Mouse (Mus musculus) MEL (cell line): Measurements from ENCODE around the gene Ddx46.

ENCODE experiments used
- BHLHE40 ChIP-seq: IDR thresholded peaks from 2 replicates; pipeline ENCODE4 v1.6.1; 2012; ENCODE audit warnings: low read depth, mild to moderate bottlenecking, inconsistent platforms, low read length, improper control_type of control experiment, borderline replicate concordance
- EP300 ChIP-seq, 2 experiments: IDR thresholded peaks; 2 replicates each; pipeline ENCODE4 v1.6.1; 2011; ENCODE audit warnings: improper control_type of control experiment in 2 of 2, low read length in 2 of 2, low read depth in 1 of 2, mild to moderate bottlenecking in 1 of 2
- GABPA ChIP-seq: IDR thresholded peaks from 2 replicates; pipeline ENCODE4 v1.6.1; 2012; ENCODE audit warnings: low read depth, mild to moderate bottlenecking, inconsistent platforms, low read length, improper control_type of control experiment, moderate library complexity
- NELFE ChIP-seq: IDR thresholded peaks from 2 replicates; pipeline ENCODE4 v1.6.1; 2011; ENCODE audit warnings: low read depth, low read length, improper control_type of control experiment
- POLR2AphosphoS5 ChIP-seq: IDR thresholded peaks from 2 replicates; pipeline ENCODE4 v1.6.1; 2012; ENCODE audit warnings: low read depth, borderline replicate concordance, mild to moderate bottlenecking, inconsistent platforms, low read length, moderate library complexity, mixed read lengths
- TCF12 ChIP-seq: IDR thresholded peaks from 2 replicates; pipeline ENCODE4 v1.6.1; 2014; ENCODE audit warnings: low read depth, mild to moderate bottlenecking, inconsistent platforms, low read length, improper control_type of control experiment, moderate library complexity
- USF1 ChIP-seq: IDR thresholded peaks from 2 replicates; pipeline ENCODE4 v1.6.1; 2014; ENCODE audit warnings: low read depth, mild to moderate bottlenecking, inconsistent platforms, low read length, improper control_type of control experiment, moderate library complexity

GRCm38 (mm10) chr13:55613471-55613870 lies 21.4 kb upstream of the Ddx46 start:
- TF ChIP-seq GABPA (no peak), EP300 (IDR thresholded peaks at IDR 0.05; ENCODE audit: low read depth in 1 of 2, low read length in 2 of 2) (no peak), TCF12 (no peak), POLR2AphosphoS5 (no peak), NELFE (no peak), USF1 (no peak), BHLHE40 (no peak)
